Mouse (Mus musculus) neural tube, embryonic 11.5 days (tissue): Measurements from ENCODE around the gene Ctcf. TPM values are rescaled to one million over a fixed set of nuclear protein-coding genes. Genes with fewer than 3 reads are reported as not detected.

Source experiments
- ATAC-seq: fragments of 200-750 bp; cut with Nextera tagmentation; 2 replicates; pipeline ENCODE4 v1.8.0; 2017; ENCODE audit warnings: moderate number of reproducible peaks, mild to moderate bottlenecking, moderate TSS enrichment, moderate library complexity; ENCODE audit not compliant: insufficient read depth, low FRiP score, low TSS enrichment
- DNase-seq: peaks from one replicate; pipeline ENCODE4 v3.0.0-alpha.2; 2015; ENCODE audit warnings: low spot score
- H3K27ac ChIP-seq: fragments of 300-500 bp; sonication (generic); 2 replicates; pipeline ENCODE4 v1.5.1; 2014; ENCODE audit warnings: low read depth, mild to moderate bottlenecking, low read length
- H3K27me3 ChIP-seq: fragments of 300-500 bp; sonication (generic); 2 replicates; pipeline ENCODE4 v1.6.1; 2014; ENCODE audit warnings: mild to moderate bottlenecking, low read length, mixed read lengths; ENCODE audit not compliant: control insufficient read depth, insufficient read depth
- H3K36me3 ChIP-seq: fragments of 300-500 bp; sonication (generic); 2 replicates; pipeline ENCODE4 v1.6.1; 2014; ENCODE audit warnings: mild to moderate bottlenecking, low read length, moderate library complexity, mixed read lengths; ENCODE audit not compliant: control insufficient read depth, insufficient read depth
- H3K4me1 ChIP-seq: fragments of 300-500 bp; sonication (generic); 2 replicates; pipeline ENCODE4 v1.6.1; 2014; ENCODE audit warnings: low read length, mixed read lengths; ENCODE audit not compliant: control insufficient read depth, insufficient read depth
- H3K4me2 ChIP-seq: fragments of 300-500 bp; sonication (generic); 2 replicates; pipeline ENCODE4 v1.6.1; 2014; ENCODE audit warnings: low read depth, mild to moderate bottlenecking, moderate library complexity
- H3K4me3 ChIP-seq: fragments of 300-500 bp; sonication (generic); 2 replicates; pipeline ENCODE4 v1.5.1; 2014; ENCODE audit warnings: low read depth, low read length
- H3K9ac ChIP-seq: fragments of 300-500 bp; sonication (generic); 2 replicates; pipeline ENCODE4 v1.6.1; 2014; ENCODE audit warnings: mild to moderate bottlenecking, low read length
- H3K9me3 ChIP-seq: fragments of 300-500 bp; sonication (generic); 2 replicates; pipeline ENCODE4 v1.6.1; 2016; ENCODE audit warnings: low read length; ENCODE audit not compliant: control insufficient read depth
- whole genome bisulfite sequencing: fragments of 180-500 bp; shearing (Covaris S2); extraction: QIAGEN DNeasy Blood & Tissue Kit; methylation state at CpG from one replicate; pipeline ENCODE4 v1.1.7; 2014; 5-methylcytosine and 5-hydroxymethylcytosine counted together
- polyA plus RNA-seq: library from polyadenylated mRNA; unstranded; fragments of >200 nt; fragmentation: Nextera tagmentation; extraction: Ambion mirVana; gene quantifications from 2 replicates; pipeline ENCODE4 v1.2.1, GENCODE M21; 2014

Gene Ctcf
- polyA plus RNA-seq, 1 experiment from 2014 or later = 111 TPM

- WGBS = 1% methylated on average over 17 of the region's 42 CpGs
- Histone ChIP-seq H3K27me3 (no peaks in the 10 kb centered on the region), H3K9me3 (no peaks in the 10 kb centered on the region), H3K4me2 (peak within 1 kb of the TSS; percentile 93), H3K27ac (peak within 1 kb of the TSS; percentile 89), H3K36me3 (no peaks in the 10 kb centered on the region), H3K4me3 (peak within 1 kb of the TSS; percentile 85), H3K9ac (peak within 1 kb of the TSS; percentile 91), H3K4me1 (peaks cover 21% of the 10 kb centered on the region)
- peak; percentile 85 for DNase-seq
- peak; percentile 67 for ATAC-seq
Observed at GRCm38 (mm10) chr8:105604804-105605381, 31.5 kb upstream of the Ctcf start, which contains the start of gene Ripor1. TSS of gene Ripor1 (plus strand) at chr8:105605255.

- H3K27me3 ChIP-seq = no peaks in the 10 kb centered on the region
- peak overlapping the region; percentile 93 for H3K4me2 ChIP-seq
- peak overlapping the region; percentile 91 for H3K9ac ChIP-seq
- H3K36me3 ChIP-seq = no peaks in the 10 kb centered on the region
- WGBS = 1% methylated on average over 33 of the region's 39 CpGs
- peak overlapping the region; percentile 85 for H3K4me3 ChIP-seq
- ATAC-seq = peak; percentile 25; the same call in 1 of the 2 replicates
- no peaks in the 10 kb centered on the region for H3K9me3 ChIP-seq
- peak; percentile 62 for DNase-seq
- peak overlapping the region; percentile 89 for H3K27ac ChIP-seq
- peaks cover 21% of the 10 kb centered on the region for H3K4me1 ChIP-seq
Observed at GRCm38 (mm10) chr8:105605491-105606188, 30.7 kb upstream of the Ctcf start.

- 2% methylated on average over 24 of the region's 30 CpGs for WGBS
- peaks cover 21% of the 10 kb centered on the region for H3K4me1 ChIP-seq
- DNase-seq (peak; percentile 87), ATAC-seq (peak; percentile 76)
- peak overlapping the region; percentile 93 for H3K4me2 ChIP-seq
- peak overlapping the region; percentile 91 for H3K9ac ChIP-seq
- H3K27me3 ChIP-seq = no peaks in the 10 kb centered on the region
- H3K4me3 ChIP-seq = peak overlapping the region; percentile 85
- H3K36me3 ChIP-seq = no peaks in the 10 kb centered on the region
- H3K9me3 ChIP-seq = no peaks in the 10 kb centered on the region
- H3K27ac ChIP-seq = peak overlapping the region; percentile 89
Observed at GRCm38 (mm10) chr8:105606189-105607023, 30.0 kb upstream of the Ctcf start.

GRCm38 (mm10) chr8:105607062-105607461, 29.3 kb upstream of the Ctcf start:
- ATAC-seq (no peak), DNase-seq (no peak)
- H3K4me3 ChIP-seq = peak overlapping the region; percentile 85
- peaks cover 21% of the 10 kb centered on the region for H3K4me1 ChIP-seq
- WGBS = 7% methylated on average over 10 of the region's 10 CpGs
- H3K9ac ChIP-seq = peak overlapping the region; percentile 91
- H3K27ac ChIP-seq = 0 out of 2 replicates have a peak overlapping the region, but pooled peaks have one; percentile 20
- H3K9me3 ChIP-seq = no peaks in the 10 kb centered on the region
- H3K27me3 ChIP-seq = peaks cover 3% of the 10 kb centered on the region; the same call in 1 of the 2 replicates
- H3K36me3 ChIP-seq = no peaks in the 10 kb centered on the region
- H3K4me2 ChIP-seq = peak overlapping the region; percentile 93

GRCm38 (mm10) chr8:105607684-105608083, 28.7 kb upstream of the Ctcf start:
- WGBS = 32% methylated on average over 4 of the region's 4 CpGs
- H3K4me1 ChIP-seq = peaks cover 21% of the 10 kb centered on the region
- no peak overlapping the region for H3K9ac ChIP-seq
- no peak overlapping the region for H3K27ac ChIP-seq
- no peak for ATAC-seq
- no peak for DNase-seq
- H3K27me3 ChIP-seq = peaks cover 9% of the 10 kb centered on the region
- H3K4me2 ChIP-seq = 0 out of 2 replicates have a peak overlapping the region, but pooled peaks have one; percentile 0
- no peaks in the 10 kb centered on the region for H3K36me3 ChIP-seq
- no peak overlapping the region for H3K4me3 ChIP-seq
- H3K9me3 ChIP-seq = no peaks in the 10 kb centered on the region

GRCm38 (mm10) chr8:105609355-105609754, 27.0 kb upstream of the Ctcf start:
- no peak for ATAC-seq
- no peak for DNase-seq
- Histone ChIP-seq H3K27me3 (peaks cover 18% of the 10 kb centered on the region), H3K4me3 (no peak overlapping the region), H3K9ac (no peak overlapping the region), H3K27ac (no peak overlapping the region), H3K4me2 (no peak overlapping the region), H3K9me3 (no peaks in the 10 kb centered on the region), H3K4me1 (peaks cover 30% of the 10 kb centered on the region), H3K36me3 (no peaks in the 10 kb centered on the region)
- WGBS = 75% methylated on average over 2 of the region's 2 CpGs

- Histone ChIP-seq H3K9ac (no peak overlapping the region), H3K27me3 (peaks cover 21% of the 10 kb centered on the region), H3K4me2 (no peak overlapping the region), H3K27ac (no peak overlapping the region), H3K4me3 (no peak overlapping the region), H3K4me1 (peaks cover 26% of the 10 kb centered on the region), H3K36me3 (no peaks in the 10 kb centered on the region), H3K9me3 (no peaks in the 10 kb centered on the region)
- ATAC-seq (no peak), DNase-seq (no peak)
- WGBS = 81% methylated on average over 4 of the region's 4 CpGs
Observed at GRCm38 (mm10) chr8:105609771-105610170, 26.6 kb upstream of the Ctcf start.

GRCm38 (mm10) chr8:105611836-105612235, 24.5 kb upstream of the Ctcf start:
- 87% methylated on average over 9 of the region's 9 CpGs for WGBS
- Histone ChIP-seq H3K9me3 (no peaks in the 10 kb centered on the region), H3K27me3 (peaks cover 22% of the 10 kb centered on the region), H3K4me1 (peaks cover 15% of the 10 kb centered on the region), H3K36me3 (peaks cover 6% of the 10 kb centered on the region), H3K4me2 (no peak overlapping the region), H3K4me3 (no peak overlapping the region), H3K9ac (no peak overlapping the region), H3K27ac (no peak overlapping the region)
- ATAC-seq (no peak), DNase-seq (no peak)
